ENCODE assay signal across 14 mouse cellular contexts in the genomic region with DNA sequence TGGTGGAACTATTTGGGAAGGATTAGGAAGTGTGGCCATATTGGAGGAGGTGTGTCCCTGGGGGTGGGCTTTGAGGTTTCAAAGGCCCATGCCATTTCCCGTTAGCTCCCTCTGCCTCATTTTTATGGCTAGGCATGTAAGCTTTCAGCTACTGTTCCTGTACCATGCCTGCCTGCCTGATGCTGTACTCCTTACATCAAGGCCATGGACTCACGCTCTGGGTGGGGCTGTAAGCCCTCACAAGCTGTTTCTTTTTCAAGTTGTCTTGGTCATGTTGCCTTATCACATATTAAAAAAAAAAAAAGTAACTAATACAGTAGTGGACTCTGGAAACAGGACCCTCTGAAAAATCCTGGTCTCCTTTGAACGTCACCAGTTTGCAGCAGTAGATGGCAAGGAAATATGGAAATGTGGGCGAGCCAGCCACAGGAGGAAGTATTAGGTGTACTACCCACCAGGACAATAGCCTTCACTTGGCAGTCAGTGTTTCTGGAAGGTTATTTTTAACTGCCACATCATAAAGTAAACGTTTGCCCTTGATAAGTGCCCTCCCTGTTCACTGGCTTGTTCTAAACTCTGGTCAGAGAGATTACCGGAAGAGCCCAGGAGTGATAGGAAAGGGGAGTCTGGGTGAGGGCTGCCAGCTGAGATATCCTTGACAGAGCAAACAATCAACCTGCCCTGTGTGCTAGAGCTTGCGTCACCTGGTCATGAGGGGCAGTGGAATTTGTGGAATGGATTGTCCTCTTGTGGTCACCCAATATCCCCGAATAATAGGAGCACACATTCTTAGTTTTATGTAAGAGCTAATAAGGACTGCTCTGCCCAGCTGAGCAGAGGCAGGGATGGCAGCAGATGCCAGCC.
DNase-seq lines count a peak whose midpoint lies in the region; ATAC-seq and TF ChIP-seq lines count a peak whose summit lies in the region.
"Had no signal": no experiment of that assay in that cellular context is flagged by ENCODE, and none has a peak within 500 bp of the region (broad histone marks: within the 10 kb centered on the region; RNA-seq: fewer than 3 reads in every experiment).

No protein-coding gene starts in this region.

- POLR2A ChIA-PET in Patski (lab: Charles Lee), result interaction anchor here (0.6 to 1.9 kb wide), 10 partner anchors 17 to 353 kb away, joined by 3 to 9 read pairs (median 4); no protein-coding TSS in a partner anchor

- peak overlapping the region; percentile 43; the same call in 1 of the 2 replicates for H3K4me2 ChIP-seq in heart, embryonic 16.5 days (ENCODE audit: low read depth, low read length)
- H3K4me2 ChIP-seq in liver, embryonic 12.5 days, result no peak overlapping the region
- no peak overlapping the region for H3K4me2 ChIP-seq in forebrain, embryonic 11.5 days (ENCODE audit: low read depth, low read length, severe bottlenecking)
- H3K4me2 ChIP-seq: embryonic facial prominence, embryonic 13.5 days; midbrain, embryonic 15.5 days had no signal

- peaks cover 17% of the 10 kb centered on the region for H3K4me1 ChIP-seq in heart, embryonic 16.5 days (ENCODE audit: control insufficient read depth, insufficient read depth, low read length)
- H3K4me1 ChIP-seq in liver, embryonic 12.5 days, result no peaks in the 10 kb centered on the region
- H3K4me1 ChIP-seq in forebrain, embryonic 11.5 days (replicated peaks; ENCODE audit: control insufficient read depth, insufficient read depth, low read length), result no peaks in the 10 kb centered on the region
- H3K4me1 ChIP-seq: embryonic facial prominence, embryonic 13.5 days; midbrain, embryonic 15.5 days had no signal

- peak; percentile 94 for ATAC-seq in Patski
- ATAC-seq in heart, embryonic 16.5 days (replicated peaks; ENCODE audit: extremely low read depth, insufficient read depth, low FRiP score), result peak; percentile 95
- ATAC-seq in liver, embryonic 12.5 days, result peak; percentile 65
- no peak for ATAC-seq in forebrain, embryonic 11.5 days (replicated peaks; ENCODE audit: low FRiP score)
- ATAC-seq: forebrain, postnatal 0 days; hindbrain, postnatal 0 days; midbrain, embryonic 15.5 days had no signal

- DNase-seq in Patski (ENCODE audit: low read depth, low spot score), result no peak
- DNase-seq in lung, postnatal 25 days (ENCODE audit: low spot score), result peak; percentile 86
- DNase-seq in thymus, postnatal 10 days (ENCODE audit: low spot score in 2 of 2), result no peak
- no peak for DNase-seq in left cerebral cortex, adult 2 months (ENCODE audit: extremely low spot score in 1 of 2, low spot score in 2 of 2)
- DNase-seq in layer of hippocampus, adult 8-10 months (ENCODE audit: low spot score in 2 of 2), result no peak
- no peak for DNase-seq in forebrain, embryonic 11.5 days (ENCODE audit: low spot score)
- DNase-seq: cerebellum, adult 9-10 months; forebrain, postnatal 0 days; thymus, postnatal 36 days had no signal

- intact Hi-C loops in left cerebral cortex, adult 2 months (cut with DNase I), result no loop called here

- H3K27me3 ChIP-seq in Patski, result no peaks in the 10 kb centered on the region
- no peaks in the 10 kb centered on the region for H3K27me3 ChIP-seq in heart, embryonic 16.5 days (ENCODE audit: control insufficient read depth, insufficient read depth, low read length)
- no peaks in the 10 kb centered on the region for H3K27me3 ChIP-seq in liver, embryonic 12.5 days (replicated peaks)
- no peaks in the 10 kb centered on the region for H3K27me3 ChIP-seq in forebrain, embryonic 11.5 days (ENCODE audit: control insufficient read depth, insufficient read depth, low read length)
- H3K27me3 ChIP-seq: embryonic facial prominence, embryonic 13.5 days; midbrain, embryonic 15.5 days had no signal

- peak overlapping the region; percentile 97 for H3K27ac ChIP-seq in heart, embryonic 16.5 days (ENCODE audit: low read length)
- H3K27ac ChIP-seq in liver, embryonic 12.5 days, result no peak overlapping the region
- no peak overlapping the region for H3K27ac ChIP-seq in left cerebral cortex, adult 2 months
- no peak overlapping the region for H3K27ac ChIP-seq in forebrain, embryonic 11.5 days (ENCODE audit: low read depth, low read length)
- H3K27ac ChIP-seq: embryonic facial prominence, embryonic 13.5 days; hindbrain, postnatal 0 days; midbrain, embryonic 15.5 days had no signal

- WGBS in heart, embryonic 16.5 days, result 33% methylated on average over 8 of the region's 8 CpGs
- 43% methylated on average over 8 of the region's 8 CpGs for WGBS in liver, embryonic 12.5 days (ENCODE audit: insufficient replicate concordance)
- 88% methylated on average over 8 of the region's 8 CpGs for WGBS in forebrain, embryonic 11.5 days

- H3K4me3 ChIP-seq in heart, embryonic 16.5 days (ENCODE audit: low read length), result no peak overlapping the region
- H3K4me3 ChIP-seq in liver, embryonic 12.5 days, result no peak overlapping the region
- H3K4me3 ChIP-seq in left cerebral cortex, adult 2 months, result no peak overlapping the region
- H3K4me3 ChIP-seq in forebrain, embryonic 11.5 days (ENCODE audit: low read depth, low read length), result no peak overlapping the region
- H3K4me3 ChIP-seq: embryonic facial prominence, embryonic 13.5 days; midbrain, embryonic 15.5 days had no signal

- TF ChIP-seq CTCF in Patski (IDR thresholded peaks at IDR 0.05), result no peak
- no peak for TF ChIP-seq CTCF in left cerebral cortex, adult 2 months (IDR thresholded peaks at IDR 0.05)

- H3K36me3 ChIP-seq in heart, embryonic 16.5 days (ENCODE audit: control insufficient read depth, insufficient read depth), result no peaks in the 10 kb centered on the region
- no peaks in the 10 kb centered on the region for H3K36me3 ChIP-seq in liver, embryonic 12.5 days
- H3K36me3 ChIP-seq in forebrain, embryonic 11.5 days (ENCODE audit: control insufficient read depth, insufficient read depth, low read length), result no peaks in the 10 kb centered on the region
- H3K36me3 ChIP-seq: embryonic facial prominence, embryonic 13.5 days; midbrain, embryonic 15.5 days had no signal

- H3K9me3 ChIP-seq in heart, embryonic 16.5 days (replicated peaks; ENCODE audit: control insufficient read depth, low read length), result no peaks in the 10 kb centered on the region
- no peaks in the 10 kb centered on the region for H3K9me3 ChIP-seq in liver, embryonic 12.5 days (replicated peaks)
- H3K9me3 ChIP-seq in forebrain, embryonic 11.5 days (ENCODE audit: control insufficient read depth, low read length), result no peaks in the 10 kb centered on the region
- H3K9me3 ChIP-seq: embryonic facial prominence, embryonic 13.5 days; midbrain, embryonic 15.5 days had no signal

- in situ Hi-C loops in Patski (cut with MboI; ENCODE audit: low pct_unique_long_range_greater_than_20kb), result no loop called here

- CTCF ChIA-PET in Patski (lab: Charles Lee), result interaction anchor here (0.8 to 3.8 kb wide), 13 partner anchors 15 to 215 kb away, joined by 3 to 23 read pairs (median 3); no protein-coding TSS in a partner anchor

- no peak overlapping the region; the same call in 1 of the 2 replicates for H3K9ac ChIP-seq in heart, embryonic 16.5 days (ENCODE audit: low read length)
- H3K9ac ChIP-seq in liver, embryonic 12.5 days, result no peak overlapping the region
- no peak overlapping the region for H3K9ac ChIP-seq in forebrain, embryonic 11.5 days (ENCODE audit: low read length)
- H3K9ac ChIP-seq: embryonic facial prominence, embryonic 13.5 days; forebrain, postnatal 0 days; midbrain, embryonic 15.5 days had no signal
